Mouse (Mus musculus) lung, postnatal 10 days (tissue): Measurements from ENCODE around the gene Sox15.

Experiments
- DNase-seq: peaks from one replicate; pipeline ENCODE4 v3.0.0; 2021

Gene Sox15

GRCm38 (mm10) chr11:69645860-69646259 lies 9.3 kb upstream of the Sox15 start:
- no peak for DNase-seq

DNA sequence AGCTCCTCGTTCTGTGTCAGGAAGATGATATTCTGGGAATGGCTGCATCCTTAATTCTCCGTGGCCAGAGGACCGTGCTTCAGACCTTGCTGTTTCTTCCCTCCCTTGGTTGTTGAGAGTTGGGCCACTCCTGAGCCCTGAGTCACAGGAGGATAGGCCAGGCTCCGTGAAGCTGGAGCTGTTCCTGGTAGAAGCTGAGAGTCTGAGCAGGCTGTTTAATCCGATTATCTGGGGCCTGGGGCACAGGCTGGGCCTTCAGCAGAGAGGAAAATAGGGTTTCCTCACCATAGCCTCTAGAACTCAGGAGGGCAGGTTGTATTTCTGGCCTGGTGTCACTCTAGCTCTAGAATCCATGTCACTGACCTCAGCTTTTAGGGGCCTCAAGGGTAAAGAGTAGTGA lies 1.7 kb upstream of the Sox15 start:
- no peak for DNase-seq

- DNase-seq: peak; percentile 35
Observed at GRCm38 (mm10) chr11:69654760-69655159, 354 bp upstream of the Sox15 start.

DNA sequence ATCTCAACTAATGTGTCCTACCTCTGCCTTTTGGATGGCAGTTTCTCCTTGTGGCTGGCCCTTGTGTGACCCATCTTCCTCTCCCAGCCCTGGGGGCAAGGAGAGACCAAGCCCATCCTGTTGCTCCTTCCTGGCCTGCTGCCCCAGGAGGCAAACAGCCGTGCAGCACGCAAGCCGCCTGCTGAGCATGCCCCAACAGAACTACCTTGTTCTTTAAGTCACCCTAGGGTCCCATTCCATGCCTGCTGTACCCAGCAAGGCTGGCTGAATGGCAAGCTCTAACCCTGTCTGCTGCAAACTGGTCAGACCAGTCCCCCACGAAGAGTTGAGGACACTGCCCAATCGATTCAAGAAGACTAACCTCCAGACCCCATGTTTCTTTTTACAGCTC lies 946 bp downstream of the Sox15 start:
- DNase-seq: no peak

- peak; percentile 66 for DNase-seq
Observed at GRCm38 (mm10) chr11:69656617-69657461, 1.7 kb downstream of the Sox15 start.

GRCm38 (mm10) chr11:69657462-69657881 lies 2.4 kb downstream of the Sox15 start:
- no peak for DNase-seq

- peak; percentile 38 for DNase-seq
Observed at GRCm38 (mm10) chr11:69661221-69661881, 6.2 kb downstream of the Sox15 start.

DNA sequence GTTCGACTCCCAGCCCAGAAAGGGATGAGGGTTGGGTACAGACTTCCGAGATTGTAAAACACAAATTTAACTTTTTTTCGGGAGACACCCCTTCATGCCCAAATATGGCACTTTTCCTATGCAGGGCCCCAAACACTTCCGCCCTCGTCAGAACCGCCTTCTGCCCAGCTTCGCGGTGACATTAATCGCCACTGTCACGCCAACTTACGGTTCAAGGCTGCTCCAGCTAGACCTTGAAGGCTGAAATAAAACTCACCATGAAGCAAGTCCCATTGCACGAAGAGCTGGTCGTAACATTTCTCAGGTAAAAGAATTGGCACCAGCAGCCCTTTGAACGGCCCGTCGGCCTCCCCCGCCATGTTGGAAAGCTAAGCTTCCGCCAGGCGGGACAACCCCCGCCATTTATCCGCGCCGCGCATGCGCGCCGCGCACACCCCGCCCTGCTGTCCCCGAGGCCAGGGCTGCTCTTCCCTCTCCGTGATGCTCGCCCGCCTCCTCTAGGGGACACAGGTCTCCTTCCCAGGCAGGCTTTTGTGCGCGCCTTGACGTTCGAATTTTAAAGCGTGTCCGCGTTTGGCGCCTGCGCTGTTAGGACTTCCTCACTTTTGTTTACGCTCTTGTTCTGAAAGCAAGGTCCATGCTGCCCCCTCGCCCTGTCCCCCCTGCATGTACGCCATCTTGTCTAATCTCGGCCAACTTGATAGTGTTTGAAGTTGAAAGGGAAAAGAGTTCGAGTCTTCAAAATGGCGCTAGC lies 7.3 kb downstream of the Sox15 start, which contains the start of gene Mpdu1:
Mpdu1 (minus strand) TSS at position 430 of the 754 bp plus-strand sequence.
- peak; percentile 98 for DNase-seq

GRCm38 (mm10) chr11:69662967-69663671 lies 8.0 kb downstream of the Sox15 start:
- DNase-seq: no peak

DNA sequence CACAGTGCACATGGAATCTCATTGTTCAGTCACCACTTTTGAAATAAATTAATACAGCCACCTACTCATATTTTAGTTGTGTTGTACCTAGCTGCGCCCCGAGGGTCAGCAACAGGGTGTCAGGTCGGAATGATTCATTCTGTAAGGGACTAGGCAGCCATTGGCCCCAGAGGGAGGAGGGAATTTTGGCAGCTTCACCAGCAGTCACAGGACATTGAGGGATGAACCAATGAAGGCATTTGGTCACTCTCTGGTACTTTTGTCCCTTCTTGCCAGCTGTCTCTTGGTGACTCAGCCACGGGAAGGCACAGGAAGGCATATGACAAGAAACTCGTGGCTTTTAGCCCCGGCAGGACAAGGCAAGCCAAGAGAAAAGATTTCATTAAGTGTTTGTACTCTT lies 8.7 kb downstream of the Sox15 start:
- peak; percentile 26 for DNase-seq

DNA sequence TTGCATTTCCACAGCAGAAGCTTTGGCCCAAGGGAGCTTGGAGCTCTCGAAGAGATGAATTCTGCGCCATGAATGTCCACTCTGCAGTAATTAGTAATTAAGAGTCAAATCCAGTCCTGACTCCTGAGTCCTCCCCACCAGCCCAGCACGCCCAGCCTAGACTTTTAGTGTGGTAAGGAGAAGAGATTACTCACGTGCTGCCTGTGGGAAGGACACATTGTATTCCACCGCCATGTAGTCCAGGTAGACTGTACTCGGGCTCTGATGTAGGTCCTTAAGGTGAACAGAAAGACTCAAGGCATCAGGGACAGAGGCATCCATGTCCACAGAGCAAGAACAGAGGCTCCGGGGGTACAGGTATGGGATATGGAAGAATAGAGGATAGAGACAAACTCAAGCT lies 9.7 kb downstream of the Sox15 start:
- DNase-seq: no peak

DNA sequence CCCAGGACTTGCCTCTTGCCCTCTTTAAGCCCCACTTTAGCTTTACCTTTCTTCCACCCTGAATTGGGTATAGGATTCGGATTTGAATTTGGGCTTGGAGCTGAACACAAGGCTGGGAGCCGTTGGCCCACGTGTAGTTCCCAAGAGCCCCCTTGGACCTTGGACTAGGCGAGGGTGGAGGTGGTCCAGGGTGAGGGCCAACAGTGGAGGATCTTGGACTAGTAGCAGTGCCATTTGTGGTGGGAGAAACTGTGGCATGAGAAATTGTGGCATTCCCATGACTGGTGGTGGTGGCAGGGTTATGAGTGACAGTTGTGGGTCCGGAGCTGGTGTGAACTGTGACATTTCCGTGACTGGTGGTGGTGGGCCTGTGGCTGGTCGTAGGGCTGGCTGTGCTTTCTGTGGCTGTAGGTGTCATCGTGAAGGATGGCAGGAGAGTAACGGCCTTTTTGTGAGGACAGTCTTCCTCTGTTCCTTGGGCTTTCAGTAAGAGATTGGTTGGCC lies 10.4 kb downstream of the Sox15 start:
- DNase-seq: no peak

GRCm38 (mm10) chr11:69665961-69666664 lies 11.0 kb downstream of the Sox15 start, which contains the start of gene Cd68:
TSS of gene Cd68 (minus strand) at chr11:69666153.
- peak; percentile 71 for DNase-seq

DNA sequence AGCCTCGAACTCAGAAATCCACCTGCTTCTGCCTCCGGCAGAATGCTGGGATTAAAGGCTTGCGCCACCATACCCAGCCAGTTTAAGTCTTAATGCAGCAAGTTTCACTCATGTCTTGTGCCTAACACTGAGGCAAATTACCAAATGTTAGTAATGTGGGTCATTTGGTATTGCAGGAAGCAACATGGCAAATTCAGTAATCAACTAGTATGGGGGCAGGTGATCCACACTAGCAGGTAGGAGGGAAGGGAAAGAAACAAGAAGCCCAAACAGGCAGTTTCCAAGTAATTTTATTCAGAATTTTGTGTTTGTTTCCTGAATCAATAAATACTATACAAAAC lies 11.5 kb downstream of the Sox15 start:
- no peak for DNase-seq

- DNase-seq: peak; percentile 97
Observed at GRCm38 (mm10) chr11:69670786-69671725, 15.9 kb downstream of the Sox15 start.

DNA sequence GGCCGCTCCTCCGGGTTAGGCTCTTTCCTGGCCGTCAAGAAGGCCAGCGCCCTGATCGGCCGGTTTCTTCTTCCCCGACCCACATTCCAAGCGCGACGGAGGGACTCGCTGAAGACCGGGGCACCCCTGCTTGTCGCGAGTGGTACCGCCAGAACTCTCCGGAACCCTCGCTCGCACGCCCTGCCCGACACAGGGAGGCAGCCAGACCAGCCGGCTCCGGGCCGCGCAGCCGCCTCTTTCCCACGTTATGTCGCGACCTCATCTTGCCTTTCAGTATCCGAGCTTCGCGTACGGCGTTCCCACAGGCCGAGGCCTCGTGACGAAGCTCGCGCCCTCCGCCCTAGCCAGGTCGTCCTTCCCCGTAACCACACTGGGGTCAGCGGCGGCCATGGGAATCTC lies 16.6 kb downstream of the Sox15 start:
- DNase-seq: no peak

GRCm38 (mm10) chr11:69672211-69672706 lies 17.1 kb downstream of the Sox15 start, which contains the start of gene Eif4a1:
TSS of gene Eif4a1 (minus strand) at chr11:69672423.
- peak; percentile 100 for DNase-seq

GRCm38 (mm10) chr11:69679144-69679543 lies 24.0 kb downstream of the Sox15 start:
- no peak for DNase-seq

- DNase-seq: no peak
Observed at GRCm38 (mm10) chr11:69680136-69680855, 25.2 kb downstream of the Sox15 start.
